Mouse (Mus musculus) CH12.LX (cell line): ENCODE results near the gene Utp20. TPM values are rescaled to one million over a fixed set of nuclear protein-coding genes. Genes with fewer than 3 reads are reported as not detected.

ENCODE experiments used
- DNase-seq: peaks from one replicate; pipeline ENCODE4 v3.0.0-alpha.2; 2013; ENCODE audit errors: extremely low read depth
- H3K27ac ChIP-seq: 2 replicates; pipeline ENCODE4 v1.5.1; 2012; ENCODE audit warnings: low read depth, mild to moderate bottlenecking, control low read depth, moderate library complexity; ENCODE audit not compliant: insufficient read depth
- H3K27me3 ChIP-seq: replicated peaks from 2 replicates; pipeline ENCODE3; 2012; ENCODE audit warnings: inconsistent platforms
- H3K36me3 ChIP-seq, 2 experiments: replicated peaks in 1 of 2; 2 replicates each; pipeline versions ENCODE3 to v1.6.1; 2012; ENCODE audit warnings: inconsistent platforms in 1 of 2, low read length in 1 of 2, mild to moderate bottlenecking in 1 of 2, mixed read lengths in 1 of 2, moderate library complexity in 1 of 2; ENCODE audit not compliant: control insufficient read depth in 1 of 2, insufficient read depth in 1 of 2
- H3K4me1 ChIP-seq, 2 experiments: 2 replicates each; pipeline ENCODE4 v1.6.1; 2012; ENCODE audit warnings: inconsistent platforms in 1 of 2, moderate library complexity in 1 of 2; ENCODE audit not compliant: insufficient read depth in 2 of 2, control insufficient read depth in 1 of 2
- H3K4me2 ChIP-seq: 2 replicates; pipeline ENCODE4 v1.6.1; 2012; ENCODE audit warnings: low read depth, mild to moderate bottlenecking, control low read depth; ENCODE audit not compliant: poor library complexity, insufficient read depth, severe bottlenecking
- H3K4me3 ChIP-seq, 3 experiments: fragments of 150-350 bp in 1 of 3; sonication (generic) in 1 of 3; replicated peaks in 1 of 3; 2 replicates each; pipeline versions ENCODE3 to v1.5.1; 2011 to 2012; ENCODE audit warnings: low read depth in 2 of 3, low read length in 2 of 3, mild to moderate bottlenecking in 2 of 3, moderate library complexity in 2 of 3, control low read depth in 1 of 3, improper control_type of control experiment in 1 of 3, inconsistent platforms in 1 of 3, mixed read lengths in 1 of 3; ENCODE audit not compliant: poor library complexity in 1 of 3
- H3K79me2 ChIP-seq: replicated peaks from 2 replicates; pipeline ENCODE4 v1.6.1; 2012; ENCODE audit warnings: mild to moderate bottlenecking, moderate library complexity; ENCODE audit not compliant: control insufficient read depth, poor library complexity, insufficient read depth, severe bottlenecking; ENCODE audit errors: extremely low read depth
- H3K9ac ChIP-seq: 2 replicates; pipeline ENCODE4 v1.6.1; 2012; ENCODE audit warnings: low read depth, mild to moderate bottlenecking, control low read depth, moderate library complexity; ENCODE audit not compliant: insufficient read depth
- H3K9me3 ChIP-seq: replicated peaks from 2 replicates; pipeline ENCODE3; 2012; ENCODE audit warnings: low read length, inconsistent platforms, mixed read lengths
- BHLHE40 ChIP-seq: IDR thresholded peaks from 2 replicates; pipeline ENCODE4 v1.6.1; 2011; ENCODE audit warnings: mild to moderate bottlenecking, low read depth, low read length, improper control_type of control experiment
- CHD2 ChIP-seq: IDR thresholded peaks from 2 replicates; pipeline ENCODE4 v1.6.1; 2011; ENCODE audit warnings: low read length, improper control_type of control experiment
- CTCF ChIP-seq, 2 experiments: IDR thresholded peaks in 1 of 2; conservative IDR thresholded peaks in 1 of 2; 2 replicates each; pipeline ENCODE4 v1.5.1; 2011 to 2012; ENCODE audit warnings: low read depth in 2 of 2, low read length in 2 of 2, improper control_type of control experiment in 1 of 2, inconsistent platforms in 1 of 2, mild to moderate bottlenecking in 1 of 2, moderate library complexity in 1 of 2
- ELF1 ChIP-seq: IDR thresholded peaks from 2 replicates; pipeline ENCODE4 v1.6.1; 2014; ENCODE audit warnings: low read depth, mild to moderate bottlenecking, inconsistent platforms, low read length, improper control_type of control experiment
- ETS1 ChIP-seq: conservative IDR thresholded peaks from 2 replicates; pipeline ENCODE4 v1.6.1; 2012; ENCODE audit warnings: low read depth, mild to moderate bottlenecking, inconsistent platforms, low read length, improper control_type of control experiment, moderate library complexity
- JUN ChIP-seq: IDR thresholded peaks from 2 replicates; pipeline ENCODE4 v1.6.1; 2011; ENCODE audit warnings: low read depth, mild to moderate bottlenecking, low read length, improper control_type of control experiment, moderate library complexity; ENCODE audit not compliant: insufficient read depth
- MAFK ChIP-seq: IDR thresholded peaks from 2 replicates; pipeline ENCODE4 v1.6.1; 2011; ENCODE audit warnings: low read length, improper control_type of control experiment; ENCODE audit not compliant: insufficient replicate concordance
- MAX ChIP-seq: IDR thresholded peaks from 2 replicates; pipeline ENCODE4 v1.6.1; 2011; ENCODE audit warnings: low read length, improper control_type of control experiment
- MAZ ChIP-seq: IDR thresholded peaks from 2 replicates; pipeline ENCODE4 v1.6.1; 2012; ENCODE audit warnings: low read depth, mild to moderate bottlenecking, inconsistent platforms, low read length, improper control_type of control experiment, moderate library complexity
- MEF2A ChIP-seq: IDR thresholded peaks from 2 replicates; pipeline ENCODE4 v1.6.1; 2014; ENCODE audit warnings: low read depth, mild to moderate bottlenecking, inconsistent platforms, low read length, improper control_type of control experiment, borderline replicate concordance
- MXI1 ChIP-seq: IDR thresholded peaks from 2 replicates; pipeline ENCODE4 v1.6.1; 2011; ENCODE audit warnings: mild to moderate bottlenecking, low read depth, low read length, improper control_type of control experiment
- NRF1 ChIP-seq: IDR thresholded peaks from 2 replicates; pipeline ENCODE4 v1.6.1; 2014; ENCODE audit warnings: low read depth, mild to moderate bottlenecking, inconsistent platforms, low read length, improper control_type of control experiment, moderate library complexity
- PAX5 ChIP-seq: IDR thresholded peaks from 2 replicates; pipeline ENCODE4 v1.6.1; 2012; ENCODE audit warnings: low read length, inconsistent platforms, mixed read lengths
- POLR2A ChIP-seq: IDR thresholded peaks from 2 replicates; pipeline ENCODE4 v1.6.1; 2011; ENCODE audit warnings: low read depth, mild to moderate bottlenecking, improper control_type of control experiment, low read length
- RAD21 ChIP-seq: IDR thresholded peaks from 2 replicates; pipeline ENCODE4 v1.6.1; 2011; ENCODE audit warnings: low read depth, mild to moderate bottlenecking, low read length, improper control_type of control experiment, moderate library complexity
- RCOR1 ChIP-seq: conservative IDR thresholded peaks from 2 replicates; pipeline ENCODE4 v1.6.1; 2012; ENCODE audit warnings: low read depth, mild to moderate bottlenecking, inconsistent platforms, low read length, improper control_type of control experiment
- SIN3A ChIP-seq: IDR thresholded peaks from 2 replicates; pipeline ENCODE4 v1.6.1; 2012; ENCODE audit warnings: low read length, improper control_type of control experiment, inconsistent platforms
- SMC3 ChIP-seq: IDR thresholded peaks from 2 replicates; pipeline ENCODE4 v1.6.1; 2011; ENCODE audit warnings: low read depth, low read length, improper control_type of control experiment
- TCF12 ChIP-seq: IDR thresholded peaks from 2 replicates; pipeline ENCODE4 v1.6.1; 2014; ENCODE audit warnings: low read depth, mild to moderate bottlenecking, inconsistent platforms, low read length, improper control_type of control experiment
- USF2 ChIP-seq: conservative IDR thresholded peaks from 2 replicates; pipeline ENCODE4 v1.6.1; 2011; ENCODE audit warnings: low read depth, low read length, improper control_type of control experiment
- ZC3H11A ChIP-seq: IDR thresholded peaks from 2 replicates; pipeline ENCODE4 v1.6.1; 2012; ENCODE audit warnings: low read depth, mild to moderate bottlenecking, inconsistent platforms, low read length, improper control_type of control experiment
- ZKSCAN1 ChIP-seq: IDR thresholded peaks from 2 replicates; pipeline ENCODE4 v1.6.1; 2012; ENCODE audit warnings: low read depth, inconsistent platforms, low read length, improper control_type of control experiment, borderline replicate concordance
- ZNF384 ChIP-seq: IDR thresholded peaks from 2 replicates; pipeline ENCODE4 v1.6.1; 2012; ENCODE audit warnings: low read depth, low read length, improper control_type of control experiment, inconsistent platforms
- dilution Hi-C: fragments of 300-500 bp; cut with MboI; formaldehyde crosslinking; loops from 2 replicates; pipeline ENCODE4 v1.14.3; 2020; ENCODE audit warnings: low sequenced_read_pairs; ENCODE audit not compliant: extremely low pct_unique_long_range_greater_than_20kb, extremely low pct_ligation_motif_present
- in situ Hi-C: fragments of 300-500 bp; cut with MboI; formaldehyde crosslinking; loops from 3 replicates; pipeline ENCODE4 v1.14.3; 2019; ENCODE audit warnings: low sequenced_read_pairs, low pct_ligation_motif_present, low pct_unique_long_range_greater_than_20kb, mixed read lengths
- polyA plus RNA-seq: library from polyadenylated mRNA; unstranded; fragments of >175 nt; gene quantifications from 2 replicates; pipeline ENCODE4 v1.2.1, GENCODE M21; 2012; ENCODE audit warnings: low read depth; ENCODE audit not compliant: insufficient read length
- total RNA-seq, 2 experiments: library from RNA; depleted of rRNA; stranded (reverse); fragments of 300-350 nt in 1 of 2; fragments of >200 nt in 1 of 2; gene quantifications; 2 replicates each; pipeline ENCODE4 v1.2.3; 2012 to 2014

Utp20 gene
- total and polyA plus RNA-seq, 3 experiments = 40.1 to 70.4 (median 43.0) TPM

GRCm38 (mm10) chr10:88797452-88797851, 29.2 kb downstream of the Utp20 start:
- no peak for DNase-seq
- no peak for TF ChIP-seq NRF1
- TF ChIP-seq JUN = no peak
- TF ChIP-seq BHLHE40 = no peak
- no peak for TF ChIP-seq ETS1
- no peak for TF ChIP-seq MAX
- TF ChIP-seq MAFK = no peak
- TF ChIP-seq TCF12 = no peak
- TF ChIP-seq SMC3 = no peak
- TF ChIP-seq SIN3A = no peak
- TF ChIP-seq MEF2A = no peak
- no peak for TF ChIP-seq MAZ
- no peak for TF ChIP-seq ELF1
- no peak overlapping the region for H3K4me2 ChIP-seq
- in situ Hi-C loops = no loop called here
- dilution Hi-C loops = no loop called here
- no peak overlapping the region for H3K27ac ChIP-seq
- no peak overlapping the region for H3K9ac ChIP-seq
- H3K79me2 ChIP-seq = no peaks in the 10 kb centered on the region; the same call in 1 of the 2 replicates
- H3K9me3 ChIP-seq = no peaks in the 10 kb centered on the region
- H3K27me3 ChIP-seq = no peaks in the 10 kb centered on the region
- H3K4me1 ChIP-seq = peaks cover 0 to 6% of the 10 kb centered on the region in 2 experiments; a peak in 2 of 4 replicates
- H3K36me3 ChIP-seq = peaks cover 72 to 95% of the 10 kb centered on the region in 2 experiments
- no peak overlapping the region for H3K4me3 ChIP-seq

- TF ChIP-seq CTCF (conservative IDR thresholded peaks at IDR 0.05 in 1 of 2, IDR thresholded peaks at IDR 0.05 in 1 of 2; ENCODE audit: low read depth in 2 of 2, low read length in 2 of 2) (no peak), ZNF384 (no peak), RAD21 (no peak), RCOR1 (no peak), ELF1 (no peak), ZKSCAN1 (no peak), MXI1 (no peak), ZC3H11A (no peak), PAX5 (no peak), USF2 (no peak), CHD2 (no peak), POLR2A (no peak)
- H3K4me3 ChIP-seq = no peak overlapping the region
- peaks cover 76 to 96% of the 10 kb centered on the region in 2 experiments for H3K36me3 ChIP-seq
- no peak overlapping the region for H3K4me2 ChIP-seq
- no peak for DNase-seq
- in situ Hi-C loops (no loop called here), dilution Hi-C loops (no loop called here)
- H3K79me2 ChIP-seq = no peaks in the 10 kb centered on the region; the same call in 1 of the 2 replicates
- H3K4me1 ChIP-seq = peaks cover 0 to 1% of the 10 kb centered on the region in 2 experiments; a peak in 2 of 4 replicates
- H3K9ac ChIP-seq = no peak overlapping the region
- H3K27me3 ChIP-seq = no peaks in the 10 kb centered on the region
- H3K27ac ChIP-seq = no peak overlapping the region
- no peaks in the 10 kb centered on the region for H3K9me3 ChIP-seq
Measured at GRCm38 (mm10) chr10:88796939-88797338, 29.7 kb downstream of the Utp20 start.
